Mouse (Mus musculus) layer of hippocampus, postnatal 10 days (tissue): ENCODE data around the gene Nudt1. TPM values are rescaled to one million over a fixed set of nuclear protein-coding genes. Genes with fewer than 3 reads are reported as not detected.
"Not testable (repeated sequence)": the region's sequence is repeated elsewhere in the genome, so short reads cannot be mapped to it uniquely, and the experiment has no call there.

Experiments used
- DNase-seq, 2 experiments: peaks; one replicate each; pipeline ENCODE4 v3.0.0; 2021; ENCODE audit warnings: low spot score in 2 of 2
- total RNA-seq, 2 experiments: library from RNA; stranded (reverse); gene quantifications; 2 replicates each; pipeline ENCODE4 v1.2.3; 2021

Gene Nudt1
- total RNA-seq, 2 experiments from 2014 or later, result 5.8 to 7.5 TPM

DNA sequence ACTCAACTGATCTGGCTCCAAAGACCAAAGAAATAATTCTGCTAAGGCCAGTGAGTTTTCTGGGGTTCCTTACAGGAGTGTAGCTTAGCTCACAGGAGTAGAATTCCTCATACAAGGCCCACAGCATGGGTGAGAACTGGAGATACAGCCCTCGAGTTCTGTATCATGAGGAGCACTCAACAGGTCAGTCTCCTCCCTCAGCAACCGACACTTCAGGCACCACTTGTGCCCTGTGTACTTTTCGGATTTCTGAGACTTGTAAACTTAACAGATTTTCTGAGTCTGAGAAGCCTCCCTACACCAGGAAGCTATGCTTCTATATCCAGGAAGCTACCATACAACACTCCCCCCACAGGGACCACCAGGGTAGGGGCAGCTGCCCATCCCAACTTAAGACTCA lies 18.4 kb downstream of the Nudt1 start:
- no peak for DNase-seq

DNA sequence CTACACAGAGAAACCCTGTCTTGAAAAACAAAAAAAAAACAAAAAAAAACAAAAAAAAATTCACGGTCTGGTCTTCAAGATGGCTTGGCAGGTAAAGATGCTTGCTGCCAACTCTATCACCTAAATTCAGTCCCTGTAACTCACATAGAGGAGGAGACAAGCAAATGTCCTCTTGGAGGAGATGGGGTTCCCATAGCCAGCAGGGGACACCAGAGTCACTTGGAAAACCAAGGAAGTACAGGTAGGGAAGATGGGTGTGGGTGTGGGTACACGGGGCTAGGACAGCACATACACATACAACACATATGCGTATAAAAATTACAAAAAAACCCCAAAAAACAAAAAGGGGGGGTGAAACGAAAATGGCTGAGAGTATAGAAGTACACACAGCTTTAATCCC lies 21.4 kb downstream of the Nudt1 start:
- DNase-seq, result no peak

DNA sequence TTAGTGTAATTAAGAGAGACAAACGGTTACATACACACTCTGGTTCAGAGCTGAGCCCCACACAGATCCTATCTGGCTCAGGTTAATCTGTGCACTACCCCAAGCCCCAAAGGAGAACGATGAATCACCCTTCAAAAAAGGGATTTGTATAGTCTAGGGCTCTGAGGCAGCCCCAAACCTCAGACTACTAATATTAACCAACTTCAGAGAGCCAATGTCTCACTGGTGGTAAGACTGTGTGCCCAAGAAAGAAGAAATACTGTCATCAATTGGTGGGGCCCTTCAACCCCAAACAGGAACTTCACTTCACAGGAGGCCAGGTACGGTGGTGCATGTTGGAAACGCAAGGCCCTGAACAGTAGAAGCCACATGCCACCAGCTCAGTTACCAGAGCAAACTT lies 23.8 kb downstream of the Nudt1 start:
- DNase-seq, result no peak

DNA sequence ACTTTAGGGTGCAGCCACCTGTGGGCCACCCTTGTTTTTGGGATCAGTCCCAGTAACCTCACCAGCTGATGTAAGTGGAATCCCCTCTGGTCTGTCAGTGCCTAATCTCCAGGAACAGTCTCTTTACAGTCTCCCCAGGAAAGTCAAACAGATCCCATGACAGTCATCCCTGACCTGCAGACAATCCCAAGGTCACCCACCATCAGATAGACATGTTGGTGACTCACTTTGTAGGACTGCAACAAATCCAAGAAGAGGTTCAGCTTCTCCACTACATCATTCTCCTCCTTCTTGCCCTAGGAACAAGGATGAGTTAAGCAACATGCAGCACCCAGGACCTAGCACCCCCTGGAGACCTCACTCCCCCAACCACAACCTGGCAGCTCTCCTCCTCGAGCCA lies 24.6 kb downstream of the Nudt1 start:
- DNase-seq, result no peak

DNA sequence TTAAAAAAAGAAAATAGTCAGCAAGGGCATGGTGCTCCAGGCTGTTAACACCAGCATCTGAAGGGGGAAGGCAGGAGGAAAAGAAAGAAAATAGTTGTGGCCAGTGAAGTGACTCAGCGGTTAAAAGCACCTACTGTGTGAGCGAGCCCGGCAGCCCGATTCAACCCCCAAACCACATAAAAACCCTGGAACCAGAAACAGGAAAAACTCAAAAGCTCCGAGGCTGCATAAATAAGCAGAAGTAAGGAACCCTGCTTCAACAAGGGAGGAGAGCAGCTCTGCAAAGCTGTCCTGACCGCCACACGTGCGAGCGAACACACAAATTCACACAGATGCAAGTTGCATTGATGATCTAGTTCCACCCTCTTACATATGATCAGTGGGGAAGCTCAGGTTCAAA lies 28.4 kb downstream of the Nudt1 start:
- DNase-seq, result no peak

DNA sequence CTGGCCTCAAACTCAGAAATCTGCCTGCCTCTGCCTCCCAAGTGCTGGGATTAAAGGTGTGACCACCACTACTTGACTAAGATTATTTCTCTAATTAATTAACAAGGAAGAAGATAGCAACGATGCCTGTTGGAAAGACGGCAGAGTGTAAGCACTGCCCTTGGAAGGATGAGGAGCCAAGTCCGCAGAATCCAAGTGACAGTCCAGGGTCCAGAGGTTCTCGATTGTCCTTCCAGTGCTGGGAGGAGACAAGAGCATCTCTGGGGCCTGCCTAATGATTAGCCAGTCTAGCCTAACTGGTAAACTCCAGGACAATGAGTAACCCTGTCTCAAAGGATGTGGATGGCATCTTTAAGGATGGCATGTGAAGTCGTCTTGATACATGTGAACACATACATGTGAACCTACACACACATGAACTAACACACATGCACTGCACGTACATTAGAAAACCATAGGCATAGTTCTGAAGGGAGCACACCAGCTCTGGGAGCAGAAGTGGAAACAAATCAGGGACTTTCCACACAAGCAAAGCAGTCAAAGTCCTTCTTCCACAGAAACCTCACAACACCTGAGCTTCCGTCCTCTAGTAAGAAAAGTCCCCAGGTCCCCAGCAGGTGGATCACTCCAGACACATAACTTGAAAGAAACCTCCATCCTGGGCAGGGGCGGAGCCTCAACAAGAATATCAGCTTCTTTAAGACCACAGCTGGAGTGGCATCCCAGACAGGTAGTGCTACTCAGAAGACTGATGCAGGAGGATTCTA lies 29.5 kb downstream of the Nudt1 start:
- DNase-seq, result no peak

DNA sequence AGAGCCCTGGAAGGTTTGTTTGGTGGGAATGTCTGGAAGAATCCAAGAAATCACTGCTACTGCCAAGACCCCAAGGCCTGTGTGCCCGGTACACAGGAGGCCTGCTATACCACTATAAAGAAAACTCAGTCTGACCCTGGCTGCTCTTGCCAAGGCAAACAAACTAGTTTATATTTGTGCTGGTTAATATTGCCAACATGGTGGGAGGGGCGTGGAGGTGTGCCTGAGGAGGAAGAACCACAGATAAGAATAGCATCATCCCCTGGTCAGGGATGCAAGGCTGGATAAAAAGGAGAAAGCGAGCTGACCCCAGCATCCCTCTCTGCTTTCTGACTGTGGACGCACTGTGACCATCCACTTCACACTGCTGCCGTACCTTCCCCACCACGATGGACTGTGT lies 30.9 kb downstream of the Nudt1 start:
- DNase-seq, result no peak

DNA sequence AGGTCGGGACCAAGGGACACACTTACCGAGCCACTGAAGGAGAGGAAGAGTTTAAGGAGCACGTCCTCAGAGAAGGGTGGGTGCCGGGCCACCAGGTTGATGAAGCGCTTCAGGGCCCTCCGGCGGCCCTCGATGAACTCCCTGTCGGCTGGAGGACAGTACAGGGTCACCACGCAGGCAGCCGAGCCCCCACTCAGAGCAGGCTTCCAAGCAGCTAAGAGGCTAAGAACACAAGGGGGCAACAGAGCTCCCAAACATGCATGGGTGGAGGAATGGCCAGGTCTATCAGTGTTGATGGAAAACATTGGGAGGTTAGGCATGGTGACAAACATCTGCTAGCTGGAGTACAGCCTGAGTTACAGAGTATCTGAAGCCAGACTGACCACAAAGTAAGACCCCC lies 34.5 kb downstream of the Nudt1 start:
- DNase-seq, result no peak

DNA sequence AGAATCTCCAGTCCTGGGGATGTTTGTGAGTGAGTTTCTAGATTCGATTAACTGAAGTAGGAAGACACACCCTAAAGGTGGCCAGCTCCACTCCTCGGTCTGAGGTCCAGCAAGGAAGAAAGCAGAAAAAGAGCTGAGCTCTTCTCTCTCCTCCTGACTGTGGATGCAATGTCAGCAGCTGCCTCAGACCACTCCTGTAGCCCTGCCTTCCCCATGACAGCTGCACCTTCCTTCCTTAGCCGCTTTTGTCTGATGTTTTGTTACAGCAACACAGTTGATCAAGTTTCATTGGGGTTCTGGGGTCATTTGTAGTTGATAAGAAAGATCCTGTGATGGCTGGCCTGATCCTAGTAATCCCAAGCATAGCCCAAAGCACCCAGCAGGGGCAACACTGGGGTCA lies 36.0 kb downstream of the Nudt1 start:
- DNase-seq, result no peak

DNA sequence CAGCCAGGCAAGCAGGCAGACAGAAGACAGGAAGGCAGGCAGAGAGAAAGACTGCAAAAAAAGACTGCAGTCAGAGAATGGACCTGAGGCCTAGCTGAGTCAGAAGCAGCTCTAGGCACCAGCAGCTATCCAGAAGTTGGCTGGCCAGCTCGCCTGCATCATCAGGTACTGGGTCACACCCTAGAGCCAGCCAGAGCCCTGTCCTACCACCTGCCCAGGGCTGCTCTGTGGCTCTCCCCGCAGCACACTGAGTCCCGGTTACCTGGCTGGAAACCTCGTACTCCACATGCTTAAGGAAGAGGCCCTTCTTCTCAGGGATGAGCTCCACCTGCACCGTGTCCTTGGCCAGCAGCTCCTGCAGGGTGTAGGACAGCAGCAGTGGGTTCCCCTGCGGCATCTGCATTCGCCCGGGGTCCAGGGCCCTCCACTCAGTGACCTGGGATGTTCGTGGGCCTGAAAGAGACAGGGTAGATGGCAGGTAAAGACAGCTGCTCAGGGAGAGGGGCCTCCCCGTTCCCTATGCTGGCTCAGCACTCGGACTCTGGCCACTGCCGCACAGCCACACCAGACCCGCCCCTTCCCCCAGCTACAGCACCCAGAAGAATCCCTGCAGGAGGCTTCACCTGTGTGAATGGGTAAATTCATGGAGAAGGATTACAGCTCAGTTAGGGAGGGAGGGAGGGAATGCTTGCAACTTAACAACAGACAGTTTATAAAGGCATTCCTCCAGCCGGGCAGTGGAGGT lies 38.6 kb downstream of the Nudt1 start:
- DNase-seq, result no peak

DNA sequence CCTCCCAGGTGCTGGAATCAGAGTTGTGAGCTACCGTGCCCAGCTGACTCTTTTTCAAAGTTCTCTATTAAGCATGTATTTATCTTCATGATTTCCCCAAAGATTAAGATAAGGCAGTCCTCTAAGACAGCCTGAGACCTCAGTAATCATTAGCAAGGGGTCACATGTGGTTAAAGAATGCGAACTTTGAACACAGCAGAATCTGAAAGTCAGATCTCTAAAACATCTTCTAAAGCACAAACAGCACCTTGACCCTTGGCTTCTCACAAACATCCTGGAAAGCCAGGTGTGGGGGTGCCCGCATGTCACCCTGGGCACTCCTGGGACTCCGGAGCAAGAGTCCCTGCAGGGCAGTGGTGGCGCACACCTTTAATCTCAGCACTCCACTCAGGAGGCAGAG lies 43.0 kb downstream of the Nudt1 start:
- no peak for DNase-seq

DNA sequence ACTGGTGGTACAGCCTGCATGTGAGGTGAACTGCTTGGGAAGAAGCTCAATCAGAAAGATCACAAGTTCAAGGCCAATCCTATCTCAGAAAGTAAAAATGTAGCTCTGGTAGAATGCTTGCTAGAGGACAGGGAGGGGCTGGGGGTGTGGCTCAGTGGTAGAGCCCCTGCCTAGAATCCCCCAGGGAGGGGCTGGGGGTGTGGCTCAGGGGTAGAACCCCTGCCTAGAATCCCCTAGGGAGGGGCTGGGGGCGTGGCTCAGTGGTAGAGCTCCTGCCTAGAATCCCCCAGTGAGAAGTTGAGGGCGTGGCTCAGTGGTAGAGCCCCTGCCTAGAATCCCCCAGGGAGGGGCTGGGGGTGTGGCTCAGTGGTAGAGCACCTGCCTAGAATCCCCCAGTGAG lies 46.7 kb downstream of the Nudt1 start:
- DNase-seq, result not testable (repeated sequence)

DNA sequence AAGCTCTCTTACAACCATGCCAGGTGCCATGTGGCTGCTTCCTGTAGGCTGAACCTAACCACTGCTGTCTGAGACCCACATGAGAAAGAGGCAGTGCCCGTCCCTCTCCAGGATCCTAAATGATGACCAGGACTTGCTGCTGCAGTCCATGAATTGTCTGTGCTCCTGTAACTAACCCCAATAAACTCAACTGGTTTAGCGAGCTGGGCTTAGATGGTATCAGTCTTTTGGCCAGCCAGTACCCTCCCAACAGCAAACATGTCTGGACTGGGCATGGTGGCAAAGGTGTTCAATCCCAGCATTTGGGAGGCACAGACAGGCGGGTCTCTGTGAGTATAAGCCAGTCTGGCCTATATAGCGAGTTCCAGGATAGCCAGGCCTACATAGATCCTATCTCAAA lies 47.5 kb downstream of the Nudt1 start:
- DNase-seq, result no peak

DNA sequence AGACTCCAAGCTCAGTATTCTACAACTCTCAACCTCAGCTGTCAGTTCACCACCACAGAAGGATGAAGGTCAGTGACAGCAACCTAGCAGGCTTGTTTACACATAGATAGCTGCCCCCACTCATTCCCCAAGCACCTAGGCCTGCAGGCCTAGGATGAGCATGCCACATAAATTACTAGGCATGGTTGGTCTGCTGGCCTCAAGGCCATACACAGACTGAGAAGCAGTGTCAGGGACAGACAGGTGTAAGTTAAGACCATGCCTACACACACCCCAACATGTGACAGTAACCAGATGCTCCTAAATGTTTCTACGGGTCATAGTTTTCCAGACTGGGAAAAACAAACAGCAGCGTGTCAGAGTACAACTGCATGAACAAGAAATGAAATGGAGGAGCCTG lies 48.0 kb downstream of the Nudt1 start:
- no peak for DNase-seq

DNA sequence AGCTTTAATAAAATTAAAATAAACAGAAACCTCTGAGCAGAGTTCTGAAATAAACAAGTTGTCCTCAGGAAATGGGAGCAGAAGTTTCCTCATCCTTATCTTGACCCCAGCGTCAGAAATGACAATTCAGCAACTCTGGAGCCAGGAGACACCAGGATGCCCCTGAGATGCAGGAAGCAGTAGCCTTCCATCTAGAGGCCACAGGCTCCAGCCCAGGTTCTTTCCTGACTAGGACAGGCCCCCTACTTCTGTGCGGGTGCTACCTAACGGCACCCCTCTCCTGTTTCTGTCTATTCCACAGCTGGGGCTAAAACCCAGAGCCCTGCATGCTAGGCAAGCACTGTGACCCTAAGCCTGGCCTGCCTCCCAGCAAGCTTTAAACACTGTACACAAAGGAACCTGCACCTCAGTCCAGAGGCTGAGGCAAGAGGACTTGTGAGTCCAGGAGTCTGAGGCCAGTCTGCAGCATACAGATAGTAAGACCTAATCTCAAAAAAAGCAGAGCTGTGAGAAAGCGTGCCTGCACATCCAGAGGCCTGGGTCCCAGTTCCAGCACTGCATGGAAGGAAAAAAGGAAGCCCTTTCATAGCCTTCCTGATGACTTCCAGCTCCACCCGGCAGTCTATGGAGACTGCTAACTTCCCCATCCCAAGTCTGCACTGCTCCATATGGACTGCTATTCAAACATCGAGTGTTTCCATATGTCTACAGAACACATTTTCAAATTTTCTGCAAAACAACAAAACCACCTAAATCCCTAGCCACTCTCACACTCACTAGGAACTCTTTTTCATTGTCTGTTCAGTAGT lies 49.2 kb downstream of the Nudt1 start:
- no peak for DNase-seq

DNA sequence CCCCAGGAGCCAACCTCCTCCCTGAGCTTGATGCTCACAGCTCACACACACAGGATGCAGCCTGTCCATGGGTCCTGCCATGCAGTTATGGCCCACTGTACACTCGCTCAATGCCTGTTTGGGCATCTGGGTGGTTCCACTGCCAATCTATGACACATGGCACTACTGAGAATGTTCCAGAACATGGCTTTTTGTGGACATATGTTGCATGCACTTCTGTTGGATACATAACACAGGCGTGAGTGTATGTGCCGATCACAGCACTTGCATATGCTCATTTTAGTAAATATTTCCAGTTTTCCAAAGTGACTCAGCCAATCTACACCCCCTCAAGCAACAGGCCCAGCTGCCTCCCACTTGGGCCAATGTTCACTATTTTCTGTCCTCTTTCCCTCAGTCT lies 50.2 kb downstream of the Nudt1 start:
- DNase-seq, result peak; percentile 42 to 61

DNA sequence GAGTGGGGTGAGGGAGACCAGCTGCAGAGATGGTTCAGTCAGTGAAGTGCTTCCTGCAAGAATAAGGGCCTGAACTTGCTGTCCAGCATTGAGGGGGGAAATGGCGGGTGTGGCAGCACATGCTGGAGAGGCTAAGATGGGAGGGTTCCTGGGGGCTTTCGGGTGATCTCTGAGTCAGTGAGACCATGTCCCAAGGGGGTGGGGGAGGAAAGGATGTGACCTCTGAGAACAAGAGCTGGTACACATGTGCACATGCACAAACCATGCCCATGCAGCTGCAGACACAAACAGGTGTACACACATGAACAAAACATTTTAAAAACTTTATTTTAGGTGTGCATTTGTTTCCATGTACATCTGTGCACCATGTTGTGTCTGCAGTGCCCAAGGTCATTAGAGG lies 52.3 kb downstream of the Nudt1 start:
- no peak for DNase-seq

DNA sequence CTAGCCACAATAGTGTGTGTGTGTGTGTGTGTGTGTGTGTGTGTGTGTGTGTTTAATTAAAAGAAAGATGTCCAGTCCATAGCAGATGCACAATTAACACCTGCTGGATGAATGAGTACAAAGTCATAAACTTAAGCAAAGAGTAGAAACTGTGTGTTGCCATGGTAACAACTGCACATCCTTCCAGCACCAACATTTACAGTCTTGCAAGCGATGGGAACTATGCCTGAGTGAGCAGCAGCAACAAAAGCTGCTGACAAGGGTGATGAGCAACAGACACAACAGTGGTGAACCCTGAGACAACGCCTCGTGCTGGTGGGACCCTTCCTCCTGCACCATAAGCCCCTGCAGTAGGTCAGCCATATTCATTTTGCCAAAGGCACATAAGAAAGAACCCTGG lies 52.8 kb downstream of the Nudt1 start:
- DNase-seq, result no peak

DNA sequence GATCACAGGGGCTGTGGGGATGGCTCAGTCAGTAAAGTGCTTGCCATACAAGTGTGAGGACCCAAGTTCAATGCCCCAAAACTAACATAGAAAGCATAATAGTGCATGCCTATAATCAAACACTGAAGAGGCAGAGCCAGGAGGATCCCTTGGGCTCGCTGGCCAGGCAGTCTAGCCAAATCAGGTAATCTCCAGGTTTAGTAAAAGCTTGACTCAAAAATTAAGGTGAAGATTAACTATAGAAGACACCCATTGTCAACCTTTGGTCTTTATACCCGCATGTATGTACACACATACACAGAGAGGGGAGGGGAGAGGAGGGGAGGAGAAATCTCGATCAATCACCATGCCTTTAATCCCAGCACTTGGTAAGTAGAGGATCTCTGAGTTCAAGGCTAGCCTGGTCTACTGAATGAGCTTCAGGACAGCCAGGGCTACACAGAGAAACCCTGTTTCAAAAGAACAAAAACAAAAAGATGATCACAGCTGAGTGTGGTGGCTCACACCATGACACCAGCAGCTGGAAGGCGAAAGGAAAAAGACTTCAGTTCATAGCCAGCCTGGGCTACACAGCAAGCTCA lies 53.9 kb downstream of the Nudt1 start:
- no peak for DNase-seq

DNA sequence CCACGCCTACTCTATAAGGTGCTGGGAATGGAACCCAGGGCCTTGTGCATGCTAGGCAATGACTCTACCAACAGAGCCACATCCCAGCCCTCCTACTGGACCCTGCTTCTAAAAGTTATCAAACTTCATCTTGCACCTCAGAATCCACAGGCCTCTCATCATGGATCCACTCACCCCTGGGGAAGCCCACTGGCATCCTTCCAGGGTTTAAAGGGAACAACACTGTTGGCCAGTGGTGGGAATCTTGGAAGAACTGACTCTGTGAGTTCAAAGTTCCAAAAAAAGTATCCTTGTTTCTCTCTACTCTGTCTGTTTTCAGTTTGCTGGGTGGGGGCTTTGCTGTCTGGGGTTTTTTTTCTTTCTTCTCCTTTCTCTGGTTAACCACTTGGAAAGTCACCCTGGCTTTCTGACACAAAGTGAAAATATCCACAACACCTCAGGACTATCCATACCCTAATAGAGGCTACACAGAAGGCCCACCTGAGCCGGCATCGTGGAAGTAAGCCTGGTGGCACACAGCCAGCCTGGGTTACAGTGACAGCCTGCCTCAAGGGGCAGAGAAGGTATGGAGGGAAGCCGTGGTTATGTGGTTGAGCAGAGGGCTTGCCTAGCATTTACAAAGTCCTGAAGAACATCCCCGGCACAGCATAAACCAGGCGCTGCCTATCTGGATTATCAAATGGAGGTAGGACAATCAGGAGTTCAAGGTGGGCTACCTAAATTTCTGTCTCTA lies 56.8 kb downstream of the Nudt1 start:
- DNase-seq, result no peak

DNA sequence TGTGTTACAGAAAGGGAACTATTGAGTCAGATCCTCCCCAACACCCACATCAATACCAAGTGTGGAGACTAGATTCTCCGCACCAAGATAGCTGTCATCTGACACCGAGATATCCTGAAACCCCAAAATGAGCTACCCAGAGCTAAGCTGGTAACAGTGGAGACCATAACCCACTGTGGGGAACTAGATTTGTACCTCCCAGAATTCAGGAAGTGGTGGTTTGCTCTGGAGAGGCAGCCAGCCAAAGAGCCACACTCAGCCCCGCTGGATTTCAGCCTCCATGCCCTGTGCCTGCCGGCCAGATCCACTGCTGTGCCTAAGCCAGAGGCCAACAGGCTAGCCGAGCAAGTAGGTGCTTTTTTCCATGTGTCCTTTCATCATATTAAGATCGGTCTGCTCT lies 57.8 kb downstream of the Nudt1 start:
- no peak for DNase-seq
